Mouse (Mus musculus): Measurements from ENCODE around the gene Lrrc8d. TPM values are rescaled to one million over a fixed set of nuclear protein-coding genes. Genes with fewer than 3 reads are reported as not detected.

The Lrrc8d gene
- total and polyA plus RNA-seq, 3 experiments, result 11.4 to 258 (median 21.9) TPM

DNA sequence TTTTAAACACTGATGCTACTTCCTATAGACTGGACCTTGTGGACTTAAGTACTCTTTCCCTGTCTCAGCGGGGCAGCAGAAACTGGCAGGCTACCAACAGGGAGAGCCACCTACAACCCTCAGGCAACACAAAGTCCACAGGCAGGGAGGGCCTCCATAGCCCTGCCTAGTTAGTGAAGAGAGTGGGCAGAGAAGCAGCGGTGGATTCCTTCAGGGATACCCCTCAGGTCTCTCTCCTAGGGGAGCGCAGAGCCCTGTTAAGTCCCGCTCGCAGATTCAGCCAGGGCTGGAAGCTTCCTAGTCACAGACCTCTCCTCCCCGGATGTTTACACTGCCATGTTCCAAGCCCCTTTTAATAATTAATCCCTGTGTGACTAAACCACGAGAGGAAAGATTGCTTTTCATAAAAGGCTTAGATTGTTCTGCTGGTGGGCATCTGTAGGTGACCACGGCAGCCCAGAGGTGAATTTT is 92.6 kb downstream of the Lrrc8d start:
- no peak for DNase-seq (ENCODE audit: low read depth, low spot score)
- 0 out of 2 replicates have a peak, but pooled peaks cover 4% of the 10 kb centered on the region for H3K79me2 ChIP-seq (ENCODE audit: control insufficient read depth, insufficient read depth, low read length, poor library complexity)
- H3K27me3 ChIP-seq (ENCODE audit: control insufficient read depth in 1 of 2, insufficient read depth in 2 of 2, low read length in 2 of 2), result no peaks in the 10 kb centered on the region
- H3K4me3 ChIP-seq (ENCODE audit: control insufficient read depth in 1 of 2, insufficient read depth in 1 of 2, low read depth in 2 of 2, low read length in 2 of 2), result no peak overlapping the region
- no peak overlapping the region for H3K9ac ChIP-seq (ENCODE audit: control insufficient read depth, low read depth, low read length, poor library complexity, severe bottlenecking)
- H3K36me3 ChIP-seq (ENCODE audit: control insufficient read depth in 1 of 2, insufficient read depth in 2 of 2, low read length in 2 of 2), result peaks cover under 1 to 2% of the 10 kb centered on the region in 2 experiments; a peak in 2 of 4 replicates
- TF ChIP-seq ETS1 (IDR thresholded peaks at IDR 0.05; ENCODE audit: low read depth, low read length) (no peak), MAZ (IDR thresholded peaks at IDR 0.05; ENCODE audit: low read depth, low read length) (no peak), KAT2A (conservative IDR thresholded peaks at IDR 0.05; ENCODE audit: low read depth, low read length) (no peak), MXI1 (IDR thresholded peaks at IDR 0.05; ENCODE audit: low read depth, low read length) (no peak), TAL1 (IDR thresholded peaks at IDR 0.05; ENCODE audit: low read length) (no peak), CHD2 (IDR thresholded peaks at IDR 0.05; ENCODE audit: low read length) (no peak), POLR2AphosphoS5 (IDR thresholded peaks at IDR 0.05; ENCODE audit: borderline replicate concordance, low read depth, low read length) (no peak)
- H3K27ac ChIP-seq (ENCODE audit: control insufficient read depth, low read depth, low read length), result no peak overlapping the region
- H3K4me1 ChIP-seq (ENCODE audit: control insufficient read depth in 1 of 2, insufficient read depth in 2 of 2, low read length in 2 of 2), result no peaks in the 10 kb centered on the region; a peak in 1 of 4 replicates
- no peaks in the 10 kb centered on the region for H3K9me3 ChIP-seq (replicated peaks; ENCODE audit: insufficient read depth, low read length)

- Histone ChIP-seq H3K9ac (ENCODE audit: control insufficient read depth, low read depth, low read length, poor library complexity, severe bottlenecking) (no peak overlapping the region), H3K9me3 (replicated peaks; ENCODE audit: insufficient read depth, low read length) (no peaks in the 10 kb centered on the region), H3K27ac (ENCODE audit: control insufficient read depth, low read depth, low read length) (no peak overlapping the region), H3K79me2 (ENCODE audit: control insufficient read depth, insufficient read depth, low read length, poor library complexity) (0 out of 2 replicates have a peak, but pooled peaks cover 2% of the 10 kb centered on the region), H3K4me3 (ENCODE audit: control insufficient read depth in 1 of 2, insufficient read depth in 1 of 2, low read depth in 2 of 2, low read length in 2 of 2) (no peak overlapping the region), H3K36me3 (ENCODE audit: control insufficient read depth in 1 of 2, insufficient read depth in 2 of 2, low read length in 2 of 2) (peaks cover 0 to 2% of the 10 kb centered on the region in 2 experiments; a peak in 2 of 4 replicates), H3K4me1 (ENCODE audit: control insufficient read depth in 1 of 2, insufficient read depth in 2 of 2, low read length in 2 of 2) (no peaks in the 10 kb centered on the region), H3K27me3 (ENCODE audit: control insufficient read depth in 1 of 2, insufficient read depth in 2 of 2, low read length in 2 of 2) (no peaks in the 10 kb centered on the region)
- TF ChIP-seq CHD1 (IDR thresholded peaks at IDR 0.05; ENCODE audit: low read depth, low read length), result no peak
- TF ChIP-seq SMC3 (IDR thresholded peaks at IDR 0.05; ENCODE audit: low read depth, low read length), result no peak
- no peak for TF ChIP-seq NRF1 (IDR thresholded peaks at IDR 0.05; ENCODE audit: insufficient read depth, low read depth, low read length, poor library complexity, severe bottlenecking)
- no peak for TF ChIP-seq SIN3A (IDR thresholded peaks at IDR 0.05; ENCODE audit: low read length)
- TF ChIP-seq TAL1 (IDR thresholded peaks at IDR 0.05; ENCODE audit: low read length), result no peak
- no peak for TF ChIP-seq ZC3H11A (IDR thresholded peaks at IDR 0.05; ENCODE audit: low read depth, low read length)
- TF ChIP-seq RAD21 (IDR thresholded peaks at IDR 0.05; ENCODE audit: low read depth, low read length), result no peak
- DNase-seq (ENCODE audit: low read depth, low spot score), result no peak
These were observed 93.2 kb downstream of the Lrrc8d start for GRCm38 (mm10) chr5:105792853-105793547.

DNA sequence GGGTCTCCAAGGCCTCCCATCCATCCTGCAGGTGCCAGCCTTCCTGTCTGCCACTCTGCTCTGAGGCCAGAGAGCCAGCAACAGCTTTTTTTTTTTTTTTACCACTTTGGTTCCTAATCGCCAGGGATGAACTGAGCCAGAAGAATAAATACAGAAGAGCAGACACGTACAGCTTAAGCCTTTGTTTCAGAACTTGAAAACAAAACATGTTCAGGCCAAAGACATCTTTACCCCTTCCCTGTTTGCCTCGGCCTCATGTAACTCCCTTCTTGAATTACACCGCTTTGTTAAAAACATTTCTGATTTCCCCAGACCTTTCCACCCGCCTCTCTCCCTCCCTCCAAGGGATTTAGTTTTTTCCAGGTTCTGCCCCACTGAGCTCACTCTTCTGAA is 93.8 kb downstream of the Lrrc8d start:
- H3K27ac ChIP-seq (ENCODE audit: control insufficient read depth, low read depth, low read length), result no peak overlapping the region
- no peak for DNase-seq (ENCODE audit: low read depth, low spot score)
- H3K4me1 ChIP-seq (ENCODE audit: control insufficient read depth in 1 of 2, insufficient read depth in 2 of 2, low read length in 2 of 2), result no peaks in the 10 kb centered on the region
- no peaks in the 10 kb centered on the region for H3K27me3 ChIP-seq (ENCODE audit: control insufficient read depth in 1 of 2, insufficient read depth in 2 of 2, low read length in 2 of 2)
- no peak overlapping the region for H3K9ac ChIP-seq (ENCODE audit: control insufficient read depth, low read depth, low read length, poor library complexity, severe bottlenecking)
- 0 out of 2 replicates have a peak, but pooled peaks cover 2% of the 10 kb centered on the region for H3K79me2 ChIP-seq (ENCODE audit: control insufficient read depth, insufficient read depth, low read length, poor library complexity)
- H3K36me3 ChIP-seq (ENCODE audit: control insufficient read depth in 1 of 2, insufficient read depth in 2 of 2, low read length in 2 of 2), result peaks cover 0 to 2% of the 10 kb centered on the region in 2 experiments; a peak in 2 of 4 replicates
- TF ChIP-seq GABPA (IDR thresholded peaks at IDR 0.05; ENCODE audit: low read depth, low read length), result no peak
- no peak for TF ChIP-seq NELFE (IDR thresholded peaks at IDR 0.05; ENCODE audit: low read depth, low read length)
- TF ChIP-seq NRF1 (IDR thresholded peaks at IDR 0.05; ENCODE audit: insufficient read depth, low read depth, low read length, poor library complexity, severe bottlenecking), result no peak
- no peak for TF ChIP-seq CTCF (IDR thresholded peaks at IDR 0.05 in 2 of 3, conservative IDR thresholded peaks at IDR 0.05 in 1 of 3; ENCODE audit: control insufficient read depth in 1 of 3, insufficient read depth in 1 of 3, low read depth in 2 of 3, low read length in 3 of 3, poor library complexity in 1 of 3, severe bottlenecking in 1 of 3)
- no peak for TF ChIP-seq POLR2AphosphoS5 (IDR thresholded peaks at IDR 0.05; ENCODE audit: borderline replicate concordance, low read depth, low read length)
- TF ChIP-seq ZNF384 (IDR thresholded peaks at IDR 0.05; ENCODE audit: low read depth, low read length), result no peak
- H3K9me3 ChIP-seq (replicated peaks; ENCODE audit: insufficient read depth, low read length), result no peaks in the 10 kb centered on the region
- H3K4me3 ChIP-seq (ENCODE audit: control insufficient read depth in 1 of 2, insufficient read depth in 1 of 2, low read depth in 2 of 2, low read length in 2 of 2), result no peak overlapping the region

All from MEL (cell line).